Mouse (Mus musculus) heart, embryonic 11.5 days (tissue): Measurements from ENCODE around the gene Eml1. TPM values are rescaled to one million over a fixed set of nuclear protein-coding genes. Genes with fewer than 3 reads are reported as not detected.
A peak's percentile ranks its signal among the peaks of the same experiment; 100 is the strongest.

Experiments
- ATAC-seq: fragments of 200-750 bp; cut with Nextera tagmentation; replicated peaks from 2 replicates; pipeline ENCODE4 v1.8.0; 2017; ENCODE audit warnings: moderate library complexity; ENCODE audit not compliant: insufficient number of reproducible peaks, low FRiP score, low TSS enrichment
- H3K27ac ChIP-seq: fragments of 300-500 bp; sonication (generic); 2 replicates; pipeline ENCODE4 v1.5.1; 2014; ENCODE audit warnings: mild to moderate bottlenecking, low read depth, low read length
- H3K27me3 ChIP-seq: fragments of 300-500 bp; sonication (generic); 2 replicates; pipeline ENCODE4 v1.6.1; 2014; ENCODE audit warnings: mild to moderate bottlenecking, low read length, mixed read lengths; ENCODE audit not compliant: control insufficient read depth, insufficient read depth
- H3K36me3 ChIP-seq: fragments of 300-500 bp; sonication (generic); 2 replicates; pipeline ENCODE4 v1.6.1; 2014; ENCODE audit warnings: mild to moderate bottlenecking, low read length, moderate library complexity, mixed read lengths; ENCODE audit not compliant: control insufficient read depth, insufficient read depth
- H3K4me1 ChIP-seq: fragments of 300-500 bp; sonication (generic); 2 replicates; pipeline ENCODE4 v1.6.1; 2014; ENCODE audit warnings: low read length; ENCODE audit not compliant: control insufficient read depth, insufficient read depth
- H3K4me2 ChIP-seq: fragments of 300-500 bp; sonication (generic); 2 replicates; pipeline ENCODE4 v1.6.1; 2014; ENCODE audit warnings: mild to moderate bottlenecking, moderate library complexity
- H3K4me3 ChIP-seq: fragments of 300-500 bp; sonication (generic); 2 replicates; pipeline ENCODE4 v1.5.1; 2014; ENCODE audit warnings: low read depth, low read length
- H3K9ac ChIP-seq: fragments of 300-500 bp; sonication (generic); 2 replicates; pipeline ENCODE4 v1.6.1; 2014; ENCODE audit warnings: mild to moderate bottlenecking, low read depth, low read length, moderate library complexity
- H3K9me3 ChIP-seq: fragments of 300-500 bp; sonication (generic); replicated peaks from 2 replicates; pipeline ENCODE4 v1.6.1; 2016; ENCODE audit warnings: low read length; ENCODE audit not compliant: control insufficient read depth
- WGBS: fragments of 180-500 bp; shearing (Covaris S2); extraction: QIAGEN DNeasy Blood & Tissue Kit; methylation state at CpG from one replicate; pipeline ENCODE4 v1.1.7; 2014; ENCODE audit not compliant: insufficient replicate concordance; 5-methylcytosine and 5-hydroxymethylcytosine counted together
- polyA plus RNA-seq: library from polyadenylated mRNA; unstranded; fragments of >200 nt; fragmentation: Nextera tagmentation; extraction: Ambion mirVana; gene quantifications from 2 replicates; pipeline ENCODE4 v1.2.1, GENCODE M21; 2014

The Eml1 gene
- polyA plus RNA-seq, 1 experiment from 2014 or later: 48.3 TPM

- no peaks in the 10 kb centered on the region; the same call in 1 of the 2 replicates for H3K4me1 ChIP-seq
- no peaks in the 10 kb centered on the region for H3K9me3 ChIP-seq
- H3K27ac ChIP-seq: no peak overlapping the region
- H3K9ac ChIP-seq: no peak overlapping the region
- no peak overlapping the region for H3K4me3 ChIP-seq
- 0 out of 2 replicates have a peak, but pooled peaks cover 4% of the 10 kb centered on the region for H3K36me3 ChIP-seq
- WGBS: 19% methylated on average over 6 of the region's 6 CpGs
- no peak for ATAC-seq
- H3K4me2 ChIP-seq: no peak overlapping the region
- no peaks in the 10 kb centered on the region for H3K27me3 ChIP-seq
These were observed 170.3 kb downstream of the Eml1 start for GRCm38 (mm10) chr12:108541088-108541487.

- Histone ChIP-seq H3K4me3 (no peak overlapping the region), H3K27ac (peak overlapping the region; percentile 79)
These were observed 175.9 kb downstream of the Eml1 start for GRCm38 (mm10) chr12:108546508-108547153.

GRCm38 (mm10) chr12:108547251-108547875 is 176.6 kb downstream of the Eml1 start:
- H3K4me2 ChIP-seq: peak overlapping the region; percentile 55
- peak overlapping the region; percentile 22; the same call in 1 of the 2 replicates for H3K9ac ChIP-seq
- H3K9me3 ChIP-seq: 0 out of 2 replicates have a peak, but pooled peaks cover 3% of the 10 kb centered on the region
- peaks cover 9% of the 10 kb centered on the region; the same call in 1 of the 2 replicates for H3K4me1 ChIP-seq
- H3K27me3 ChIP-seq: no peaks in the 10 kb centered on the region
- H3K36me3 ChIP-seq: no peaks in the 10 kb centered on the region
- WGBS: 54% methylated on average over 15 of the region's 15 CpGs
- peak overlapping the region; percentile 79 for H3K27ac ChIP-seq
- no peak overlapping the region for H3K4me3 ChIP-seq
- ATAC-seq: no peak

More at GRCm38 (mm10) chr12:108546508-108547153, 175.9 kb downstream of the Eml1 start:
- Histone ChIP-seq H3K9ac (peak overlapping the region; percentile 22; the same call in 1 of the 2 replicates), H3K9me3 (0 out of 2 replicates have a peak, but pooled peaks cover 3% of the 10 kb centered on the region), H3K4me1 (peaks cover 9% of the 10 kb centered on the region; the same call in 1 of the 2 replicates), H3K4me2 (peak overlapping the region; percentile 55), H3K27me3 (no peaks in the 10 kb centered on the region), H3K36me3 (no peaks in the 10 kb centered on the region)
- 9% methylated on average over 10 of the region's 10 CpGs for WGBS
- peak; percentile 64 for ATAC-seq

- Histone ChIP-seq H3K4me2 (no peak overlapping the region), H3K4me3 (no peak overlapping the region), H3K9ac (no peak overlapping the region), H3K27ac (no peak overlapping the region), H3K9me3 (0 out of 2 replicates have a peak, but pooled peaks cover 3% of the 10 kb centered on the region), H3K36me3 (no peaks in the 10 kb centered on the region), H3K27me3 (no peaks in the 10 kb centered on the region), H3K4me1 (peaks cover 17% of the 10 kb centered on the region)
- ATAC-seq: no peak
- 75% methylated on average over 7 of the region's 7 CpGs for WGBS
These were observed 181.0 kb downstream of the Eml1 start for GRCm38 (mm10) chr12:108551731-108552130.

- H3K4me1 ChIP-seq: peaks cover 14% of the 10 kb centered on the region
- H3K4me3 ChIP-seq: no peak overlapping the region
- H3K27me3 ChIP-seq: no peaks in the 10 kb centered on the region
- H3K36me3 ChIP-seq: no peaks in the 10 kb centered on the region
- WGBS: 10% methylated on average over 6 of the region's 6 CpGs
- no peak for ATAC-seq
- H3K9me3 ChIP-seq: 0 out of 2 replicates have a peak, but pooled peaks cover 3% of the 10 kb centered on the region
- H3K4me2 ChIP-seq: no peak overlapping the region
- H3K9ac ChIP-seq: 0 out of 2 replicates have a peak overlapping the region, but pooled peaks have one; percentile 10
- no peak overlapping the region for H3K27ac ChIP-seq
These were observed 182.3 kb downstream of the Eml1 start for GRCm38 (mm10) chr12:108553079-108553478.

GRCm38 (mm10) chr12:108554120-108554841 is 183.5 kb downstream of the Eml1 start, which contains the start of gene Evl:
TSS of gene Evl (plus strand) at chr12:108554720.
- peak within 1 kb of the TSS; percentile 95 for H3K9ac ChIP-seq
- WGBS: 2% methylated on average over 39 of the region's 50 CpGs
- H3K36me3 ChIP-seq: no peaks in the 10 kb centered on the region
- H3K4me2 ChIP-seq: peak within 1 kb of the TSS; percentile 78
- H3K9me3 ChIP-seq: no peaks in the 10 kb centered on the region
- ATAC-seq: peak; percentile 91
- H3K27me3 ChIP-seq: no peaks in the 10 kb centered on the region
- H3K27ac ChIP-seq: peak within 1 kb of the TSS; percentile 64
- H3K4me1 ChIP-seq: peaks cover 14% of the 10 kb centered on the region
- peak within 1 kb of the TSS; percentile 98 for H3K4me3 ChIP-seq

- Histone ChIP-seq H3K9ac (peak overlapping the region; percentile 95), H3K27ac (peak overlapping the region; percentile 64), H3K36me3 (no peaks in the 10 kb centered on the region), H3K9me3 (no peaks in the 10 kb centered on the region), H3K27me3 (no peaks in the 10 kb centered on the region), H3K4me2 (peak overlapping the region; percentile 78), H3K4me1 (peaks cover 18% of the 10 kb centered on the region), H3K4me3 (peak overlapping the region; percentile 98)
- WGBS: under 1% methylated on average over 56 of the region's 100 CpGs
- ATAC-seq: peak; percentile 77
These were observed 184.3 kb downstream of the Eml1 start for GRCm38 (mm10) chr12:108554861-108555556.

GRCm38 (mm10) chr12:108558194-108558593 is 187.4 kb downstream of the Eml1 start:
- Histone ChIP-seq H3K9ac (no peak overlapping the region), H3K4me2 (no peak overlapping the region), H3K4me3 (no peak overlapping the region), H3K9me3 (no peaks in the 10 kb centered on the region), H3K27me3 (no peaks in the 10 kb centered on the region), H3K36me3 (no peaks in the 10 kb centered on the region), H3K4me1 (peaks cover 14% of the 10 kb centered on the region), H3K27ac (no peak overlapping the region)
- ATAC-seq: no peak
